Mouse (Mus musculus) gastrocnemius, adult 2 months (tissue): ENCODE results near the gene Gabarapl2. TPM values are rescaled to one million over a fixed set of nuclear protein-coding genes. Genes with fewer than 3 reads are reported as not detected.

Experiments
- DNase-seq: peaks from one replicate; pipeline ENCODE4 v3.0.0; 2022
- H3K27ac ChIP-seq: fragments of 200-600 bp; 2 replicates; pipeline ENCODE4 v1.8.1; 2022; ENCODE audit warnings: mild to moderate bottlenecking
- H3K4me3 ChIP-seq: fragments of 200-600 bp; 2 replicates; pipeline ENCODE4 v1.8.1; 2022; ENCODE audit warnings: mild to moderate bottlenecking, moderate library complexity
- CTCF ChIP-seq: fragments of 200-600 bp; IDR thresholded peaks from 2 replicates; pipeline ENCODE4 v1.8.1; 2022; ENCODE audit warnings: antibody characterized with exemption, mild to moderate bottlenecking, moderate library complexity
- intact Hi-C: fragments of 180-260 bp; cut with DNase I; formaldehyde crosslinking; loops from one replicate; pipeline ENCODE4 v1.15.1; 2025
- long read RNA-seq, 2 experiments: library from polyadenylated mRNA; stranded (forward); transcript quantifications; one replicate each; pipeline ENCODE4 v2.0.0; 2021
- total RNA-seq, 2 experiments: library from RNA; stranded (reverse); gene quantifications; 2 replicates each; pipeline ENCODE4 v1.2.3; 2021

The Gabarapl2 gene
- 100 to 1,000 TPM in 1 of 2 experiments, 10 to 100 TPM in 1; 99.6 to 105 TPM for total RNA-seq
- long read RNA-seq, experiment 1, transcript Gabarapl2-201 (4 exons, 1,677 nt) = major isoform, 87 of 89 reads
- long read RNA-seq, experiment 1, partial matches to known transcripts = 1 of 89 reads
- long read RNA-seq, experiment 1, other reads (novel, unspliced or antisense) = 1 of 89 reads
- long read RNA-seq, experiment 2, transcript Gabarapl2-201 (4 exons, 1,677 nt) = major isoform, 112 of 116 reads
- long read RNA-seq, experiment 2, partial matches to known transcripts = 1 of 116 reads
- long read RNA-seq, experiment 2, other reads (novel, unspliced or antisense) = 3 of 116 reads

DNA sequence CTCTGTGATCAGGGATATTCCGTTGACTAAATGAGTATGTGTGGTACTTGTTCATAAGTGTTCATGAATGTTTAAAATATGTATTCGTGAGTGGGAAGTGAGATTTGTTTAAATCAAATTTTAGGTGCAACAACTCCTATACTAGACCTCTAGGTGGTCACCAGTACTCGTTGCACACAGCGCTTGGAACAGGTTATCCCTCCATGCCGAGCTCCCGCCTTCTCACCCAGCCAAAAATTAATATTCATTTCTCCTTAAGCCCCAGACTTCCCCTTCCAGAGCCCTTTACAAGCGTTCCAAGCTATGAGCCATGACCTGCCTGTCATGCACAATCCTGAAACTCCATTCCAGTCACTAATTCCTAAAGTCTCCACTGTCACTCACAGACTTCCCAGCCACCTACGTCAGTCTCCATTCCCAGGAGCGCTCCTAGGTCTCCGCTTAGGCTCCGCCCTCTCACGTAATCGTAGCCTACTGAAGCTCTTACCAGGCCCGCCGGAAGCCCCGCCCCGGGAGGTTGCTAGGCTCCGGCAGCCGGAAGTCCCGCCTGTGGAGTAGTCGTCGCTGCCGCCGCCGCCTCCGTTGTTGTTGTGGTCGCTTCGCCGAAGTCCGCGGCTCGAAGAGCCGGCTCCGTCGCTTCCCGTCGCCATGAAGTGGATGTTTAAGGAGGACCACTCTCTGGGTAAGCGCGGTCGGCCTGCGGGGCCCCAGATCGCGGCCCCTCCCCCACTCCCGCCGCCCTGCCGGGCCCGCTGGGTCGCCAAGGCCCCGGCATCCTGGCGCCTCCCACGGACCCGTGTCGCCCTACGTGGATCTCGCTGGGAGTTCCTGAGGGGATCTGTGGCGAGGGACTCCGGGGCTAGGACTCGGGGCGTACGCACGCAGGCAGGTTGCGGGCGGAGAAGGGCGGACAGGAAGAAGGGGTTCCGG lies at the start of gene Gabarapl2:
TSS of gene Gabarapl2 (plus strand) at position 533 of the 930 bp plus-strand sequence.
- peak; percentile 98 for DNase-seq
- no peak for TF ChIP-seq CTCF
- intact Hi-C loops = loop anchor here (5.0 kb wide), 1 partner anchor 52 kb away; the partner anchor contains the start of gene Adat1
- peak within 1 kb of the TSS; percentile 81 for H3K4me3 ChIP-seq
- H3K27ac ChIP-seq = peak within 1 kb of the TSS; percentile 89

GRCm38 (mm10) chr8:111890911-111891303 lies 49.6 kb upstream of the Gabarapl2 start:
- Histone ChIP-seq H3K27ac (no peak overlapping the region), H3K4me3 (no peak overlapping the region)
- intact Hi-C loops = no loop called here
- no peak for TF ChIP-seq CTCF
- DNase-seq = no peak

GRCm38 (mm10) chr8:111891983-111892382 lies 48.5 kb upstream of the Gabarapl2 start:
- TF ChIP-seq CTCF = no peak
- no peak overlapping the region for H3K27ac ChIP-seq
- H3K4me3 ChIP-seq = no peak overlapping the region
- intact Hi-C loops = no loop called here
- no peak for DNase-seq

GRCm38 (mm10) chr8:111892615-111893014 lies 47.9 kb upstream of the Gabarapl2 start:
- TF ChIP-seq CTCF = no peak
- no peak for DNase-seq
- Histone ChIP-seq H3K27ac (no peak overlapping the region), H3K4me3 (no peak overlapping the region)
- intact Hi-C loops = no loop called here

DNA sequence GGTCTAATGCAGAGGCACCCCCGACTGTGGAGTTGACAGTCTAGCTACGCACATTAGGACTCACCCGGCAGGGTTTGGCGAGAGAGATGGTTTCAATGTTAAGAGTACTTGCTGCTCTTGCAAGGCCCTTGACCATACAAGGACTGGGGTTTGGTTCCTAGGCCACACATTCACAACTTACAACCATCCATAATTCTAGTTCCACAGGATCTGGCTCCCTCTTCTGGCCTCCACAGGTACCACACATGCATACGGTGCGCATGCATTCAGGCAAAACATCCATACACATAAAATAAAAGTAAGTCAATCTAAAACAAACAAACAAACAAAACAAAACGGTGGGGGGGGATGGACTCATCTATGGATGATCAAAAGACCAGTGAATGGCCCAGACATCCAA lies 45.5 kb upstream of the Gabarapl2 start:
- no peak for DNase-seq
- no peak overlapping the region for H3K4me3 ChIP-seq
- intact Hi-C loops = no loop called here
- peak; percentile 31; the same call in 1 of the 2 replicates for TF ChIP-seq CTCF
- H3K27ac ChIP-seq = no peak overlapping the region

- intact Hi-C loops = no loop called here
- no peak overlapping the region for H3K27ac ChIP-seq
- TF ChIP-seq CTCF = no peak
- H3K4me3 ChIP-seq = no peak overlapping the region
- DNase-seq = no peak
These were observed 41.9 kb upstream of the Gabarapl2 start for GRCm38 (mm10) chr8:111898586-111898985.

- peak; percentile 88 for DNase-seq
- no peak overlapping the region for H3K4me3 ChIP-seq
- TF ChIP-seq CTCF = no peak
- intact Hi-C loops = no loop called here
- H3K27ac ChIP-seq = peak overlapping the region; percentile 57
These were observed 38.4 kb upstream of the Gabarapl2 start for GRCm38 (mm10) chr8:111902080-111902479.

DNA sequence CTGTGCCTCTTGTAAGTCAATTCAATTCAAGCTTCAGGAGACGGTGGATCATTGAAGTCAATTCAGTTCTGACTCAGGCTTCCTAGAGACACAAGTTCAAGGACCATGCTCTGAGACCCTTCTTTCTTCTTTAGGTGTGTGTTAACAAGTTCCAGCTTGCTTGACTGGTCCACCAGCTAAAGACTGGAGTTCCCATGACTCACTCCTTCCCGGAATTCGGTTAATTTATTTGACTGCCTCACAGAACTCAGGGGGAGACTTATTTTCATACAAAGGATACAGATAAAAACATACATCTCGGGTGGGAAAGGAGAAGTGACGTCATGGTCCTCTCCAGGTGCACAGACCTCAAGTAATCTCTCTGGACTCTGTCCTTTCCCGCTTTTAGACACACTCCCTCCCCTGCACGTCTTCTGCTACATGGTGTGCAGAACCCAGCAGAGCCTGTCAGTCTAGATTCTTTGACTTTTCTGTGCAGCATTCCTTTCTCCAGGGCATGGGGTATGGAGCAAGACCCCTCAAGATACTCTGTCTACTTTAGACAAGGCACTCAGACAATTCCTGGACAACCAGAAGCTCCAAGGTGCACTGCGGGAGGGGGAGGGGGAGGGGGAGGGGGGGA lies 34.9 kb upstream of the Gabarapl2 start:
- no peak overlapping the region for H3K27ac ChIP-seq
- no peak overlapping the region for H3K4me3 ChIP-seq
- no peak for TF ChIP-seq CTCF
- intact Hi-C loops = no loop called here
- no peak for DNase-seq

DNA sequence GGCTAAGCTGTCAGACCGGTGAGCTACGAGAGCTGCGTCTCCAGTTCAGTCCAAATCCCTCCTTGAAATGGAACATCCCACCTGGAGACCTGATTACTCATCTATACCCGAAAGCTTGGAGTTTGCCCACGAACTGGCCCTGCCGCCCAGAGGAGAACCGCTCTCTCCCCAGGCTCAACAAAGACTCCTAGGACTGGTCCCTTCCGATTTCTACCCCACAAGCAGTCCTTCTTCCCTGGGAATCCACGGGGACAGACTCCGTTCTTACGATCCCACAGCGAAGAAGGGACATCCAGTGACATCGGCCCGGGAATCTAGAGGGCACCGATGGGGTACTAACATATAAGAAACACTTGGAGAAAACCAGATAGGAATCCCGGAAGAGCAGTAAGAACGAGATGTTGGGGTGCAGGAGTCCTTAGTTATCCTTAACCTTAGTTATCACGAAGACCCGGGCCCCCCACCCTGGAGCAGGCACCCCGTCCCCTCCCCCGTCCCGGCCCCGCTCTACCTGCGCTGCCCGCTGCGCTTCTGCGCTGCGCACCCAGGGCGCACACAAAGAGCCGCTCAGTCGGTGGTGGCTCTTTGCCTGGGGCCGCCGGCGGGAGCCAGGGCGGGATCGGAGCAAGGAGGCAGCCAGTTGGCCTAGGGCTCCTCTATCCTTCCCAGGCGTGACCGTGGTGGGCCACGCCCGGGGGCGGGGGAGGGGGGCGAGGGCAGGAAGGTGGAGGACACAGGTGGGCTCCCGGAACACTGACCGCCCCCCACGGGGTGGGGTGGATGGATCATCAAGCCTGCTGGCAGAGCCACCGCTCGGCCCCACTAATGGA lies 30.7 kb upstream of the Gabarapl2 start, which contains the start of gene Chst5:
TSS of gene Chst5 (minus strand) at position 827 of the 830 bp plus-strand sequence.
- no peak for TF ChIP-seq CTCF
- intact Hi-C loops = no loop called here
- Histone ChIP-seq H3K4me3 (peak within 1 kb of the TSS; percentile 43), H3K27ac (no peak within 1 kb of the TSS)
- DNase-seq = peak; percentile 46

DNA sequence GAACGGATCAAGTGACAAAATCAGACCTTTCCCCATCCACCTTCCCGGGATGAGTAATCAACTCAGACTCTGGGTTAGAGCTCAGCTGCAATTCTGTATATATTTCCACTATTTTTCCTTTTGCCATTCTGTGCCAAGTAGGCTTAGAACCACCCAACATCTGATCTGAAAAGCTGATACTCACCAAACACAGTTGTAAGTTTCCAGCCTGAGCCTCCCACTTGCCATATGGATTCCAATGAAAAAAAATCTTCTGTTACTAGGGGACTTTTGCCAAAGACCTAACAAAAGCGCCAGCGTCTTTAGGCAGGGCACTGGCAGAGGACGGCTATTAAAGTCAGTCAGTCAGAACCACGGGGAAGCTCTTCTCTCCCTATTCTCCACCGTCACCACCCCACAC lies 28.9 kb upstream of the Gabarapl2 start:
- TF ChIP-seq CTCF = no peak
- no peak for DNase-seq
- H3K27ac ChIP-seq = no peak overlapping the region
- intact Hi-C loops = no loop called here
- no peak overlapping the region for H3K4me3 ChIP-seq

DNA sequence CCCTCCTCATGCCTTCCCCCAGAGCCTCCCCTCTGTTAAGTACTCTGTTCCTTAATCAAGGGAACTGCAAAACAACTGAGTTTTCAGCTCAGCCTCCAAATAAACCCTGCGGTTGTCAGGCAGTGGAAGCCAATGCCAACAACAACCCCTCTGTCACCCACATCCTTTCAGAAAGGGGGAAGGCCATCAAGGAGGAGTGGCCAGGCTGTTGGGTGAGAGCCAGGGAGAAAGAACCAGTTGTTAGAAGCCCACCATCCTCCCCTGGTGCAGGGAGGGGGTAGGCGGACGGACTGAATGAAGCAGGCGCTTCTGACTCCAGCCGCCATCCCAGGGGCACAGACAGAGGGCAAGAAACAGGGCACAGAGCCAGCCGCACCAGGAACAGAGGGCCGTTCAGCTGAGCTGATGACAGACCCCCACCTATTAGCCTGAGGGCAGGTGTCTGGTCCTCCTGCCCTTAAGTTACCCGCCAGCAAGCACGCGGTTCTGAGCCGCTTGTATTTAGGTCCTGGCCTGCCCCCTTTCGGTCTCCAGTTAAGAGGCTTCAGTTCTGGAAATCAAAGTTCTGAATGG lies 27.6 kb upstream of the Gabarapl2 start:
- no peak overlapping the region for H3K27ac ChIP-seq
- peak; percentile 29; the same call in 1 of the 2 replicates for TF ChIP-seq CTCF
- no peak for DNase-seq
- intact Hi-C loops = no loop called here
- H3K4me3 ChIP-seq = no peak overlapping the region

GRCm38 (mm10) chr8:111919663-111920062 lies 20.8 kb upstream of the Gabarapl2 start:
- no peak overlapping the region for H3K27ac ChIP-seq
- H3K4me3 ChIP-seq = no peak overlapping the region
- DNase-seq = no peak
- TF ChIP-seq CTCF = peak; percentile 32; the same call in 1 of the 2 replicates
- intact Hi-C loops = no loop called here
